Mouse (Mus musculus) hindbrain, embryonic 16.5 days (tissue): ENCODE results near the gene Gnb3. TPM values are rescaled to one million over a fixed set of nuclear protein-coding genes. Genes with fewer than 3 reads are reported as not detected.

ENCODE experiments used
- polyA plus RNA-seq: library from polyadenylated mRNA; unstranded; fragments of >200 nt; fragmentation: Nextera tagmentation; extraction: Ambion mirVana; gene quantifications from 2 replicates; pipeline ENCODE4 v1.2.1, GENCODE M21; 2015

The Gnb3 gene
- polyA plus RNA-seq, 1 experiment from 2014 or later, result 1.1 TPM

Other genes starting within 250 kb of the Gnb3 start
- gene C1s2, start 204.2 kb downstream of the Gnb3 start, polyA plus RNA-seq, result 0.10 TPM in 1 of 2 replicates, not detected in the other
- gene Lpcat3, start 177.2 kb downstream of the Gnb3 start, polyA plus RNA-seq, result 51.1 and 53.7 TPM in 2 replicates
- gene Emg1, start 128.1 kb downstream of the Gnb3 start, polyA plus RNA-seq, result 104 and 108 TPM in 2 replicates
- gene Phb2, start 127.9 kb downstream of the Gnb3 start, polyA plus RNA-seq, result 249 and 250 TPM in 2 replicates
- 4.8 and 4.9 TPM in 2 replicates for gene Ptpn6, start 101.6 kb downstream of the Gnb3 start, polyA plus RNA-seq
- 587 and 645 TPM in 2 replicates for gene Grcc10, start 98.9 kb downstream of the Gnb3 start, polyA plus RNA-seq
- not detected in 2 replicates for gene Gm45234, start 84.3 kb downstream of the Gnb3 start, polyA plus RNA-seq
- 24.7 and 28.5 TPM in 2 replicates for gene Atn1, start 83.8 kb downstream of the Gnb3 start, polyA plus RNA-seq
- 192 and 210 TPM in 2 replicates for gene Eno2, start 70.6 kb downstream of the Gnb3 start, polyA plus RNA-seq
- gene Lrrc23, start 60.5 kb downstream of the Gnb3 start, polyA plus RNA-seq, result 4.0 and 5.3 TPM in 2 replicates
- gene Spsb2, start 31.6 kb downstream of the Gnb3 start, polyA plus RNA-seq, result 9.2 and 10.3 TPM in 2 replicates
- gene Tpi1, start 26.0 kb downstream of the Gnb3 start, polyA plus RNA-seq, result 544 and 601 TPM in 2 replicates
- gene Usp5, start 10.8 kb downstream of the Gnb3 start, polyA plus RNA-seq, result 220 and 232 TPM in 2 replicates
- 34.2 and 38.5 TPM in 2 replicates for gene Cdca3, start 10.7 kb downstream of the Gnb3 start, polyA plus RNA-seq
- 7.5 and 16.2 TPM in 2 replicates for gene P3h3, start 17.5 kb upstream of the Gnb3 start, polyA plus RNA-seq
- 30.9 and 32.9 TPM in 2 replicates for gene Gpr162, start 23.7 kb upstream of the Gnb3 start, polyA plus RNA-seq
- gene Cd4, start 47.9 kb upstream of the Gnb3 start, polyA plus RNA-seq, result 0.26 and 0.27 TPM in 2 replicates
- gene Lag3, start 71.4 kb upstream of the Gnb3 start, polyA plus RNA-seq, result 3.0 and 3.6 TPM in 2 replicates
- gene Ptms, start 79.8 kb upstream of the Gnb3 start, polyA plus RNA-seq, result 609 and 678 TPM in 2 replicates
- gene Mlf2, start 91.1 kb upstream of the Gnb3 start, polyA plus RNA-seq, result 574 and 587 TPM in 2 replicates
- gene Cops7a, start 125.3 kb upstream of the Gnb3 start, polyA plus RNA-seq, result 107 TPM in 2 replicates
- 67.4 and 77.9 TPM in 2 replicates for gene Pianp, start 156.4 kb upstream of the Gnb3 start, polyA plus RNA-seq
- 11.6 and 15.2 TPM in 2 replicates for gene Zfp384, start 168.9 kb upstream of the Gnb3 start, polyA plus RNA-seq
- gene Ing4, start 199.5 kb upstream of the Gnb3 start, polyA plus RNA-seq, result 133 and 137 TPM in 2 replicates
- 18.2 and 20.9 TPM in 2 replicates for gene Acrbp, start 209.4 kb upstream of the Gnb3 start, polyA plus RNA-seq
- gene Lpar5, start 227.6 kb upstream of the Gnb3 start, polyA plus RNA-seq, result 0.36 and 0.85 TPM in 2 replicates